Mouse (Mus musculus): ENCODE results near the gene Foxj1.

Gene Foxj1

GRCm38 (mm10) chr11:116305423-116305822, 29.8 kb downstream of the Foxj1 start:
- DNase-seq (ENCODE audit: low spot score), result no peak

GRCm38 (mm10) chr11:116298621-116299020, 36.6 kb downstream of the Foxj1 start:
- no peak for DNase-seq (ENCODE audit: low spot score)

- DNase-seq (ENCODE audit: low spot score), result no peak
Observed at GRCm38 (mm10) chr11:116298221-116298620, 37.0 kb downstream of the Foxj1 start.

GRCm38 (mm10) chr11:116297017-116297416, 38.2 kb downstream of the Foxj1 start:
- DNase-seq (ENCODE audit: low spot score), result no peak

- DNase-seq (ENCODE audit: low spot score), result no peak
Observed at GRCm38 (mm10) chr11:116296191-116296734, 38.9 kb downstream of the Foxj1 start.

- DNase-seq (ENCODE audit: low spot score), result no peak
Observed at GRCm38 (mm10) chr11:116294319-116294718, 40.9 kb downstream of the Foxj1 start.

- no peak for DNase-seq (ENCODE audit: low spot score)
Observed at GRCm38 (mm10) chr11:116293538-116294137, 41.6 kb downstream of the Foxj1 start.

- no peak for DNase-seq (ENCODE audit: low spot score)
Observed at GRCm38 (mm10) chr11:116292401-116292800, 42.8 kb downstream of the Foxj1 start.

GRCm38 (mm10) chr11:116290556-116290955, 44.6 kb downstream of the Foxj1 start:
- DNase-seq (ENCODE audit: low spot score), result no peak

- DNase-seq (ENCODE audit: low spot score), result no peak
Observed at GRCm38 (mm10) chr11:116287351-116287750, 47.8 kb downstream of the Foxj1 start.

- no peak for DNase-seq (ENCODE audit: low spot score)
Observed at GRCm38 (mm10) chr11:116285770-116286191, 49.4 kb downstream of the Foxj1 start.

GRCm38 (mm10) chr11:116283982-116284381, 51.2 kb downstream of the Foxj1 start:
- DNase-seq (ENCODE audit: low spot score), result no peak

- DNase-seq (ENCODE audit: low spot score), result no peak
Observed at GRCm38 (mm10) chr11:116282912-116283521, 52.2 kb downstream of the Foxj1 start.

- DNase-seq (ENCODE audit: low spot score), result no peak
Observed at GRCm38 (mm10) chr11:116282089-116282488, 53.1 kb downstream of the Foxj1 start.

- DNase-seq (ENCODE audit: low spot score), result no peak
Observed at GRCm38 (mm10) chr11:116281671-116282070, 53.5 kb downstream of the Foxj1 start.

GRCm38 (mm10) chr11:116280751-116281663, 54.2 kb downstream of the Foxj1 start, which contains the start of gene Galr2:
Gene Galr2 (plus strand): TSS chr11:116280939.
- no peak for DNase-seq (ENCODE audit: low spot score)

Measured in urinary bladder, postnatal 10 days (tissue).